Mouse (Mus musculus): ENCODE results near the gene Mta3. TPM values are rescaled to one million over a fixed set of nuclear protein-coding genes. Genes with fewer than 3 reads are reported as not detected.

The Mta3 gene
- 89.0 and 99.7 TPM in 2 replicates for total RNA-seq (2017)

GRCm38 (mm10) chr17:83706116-83706593 is at the start of gene Mta3:
Gene Mta3 (plus strand): TSS chr17:83706163.
- no peak for ATAC-seq (ENCODE audit: extremely low read depth, insufficient number of reproducible peaks, low FRiP score, poor library complexity, severe bottlenecking)

- ATAC-seq (ENCODE audit: extremely low read depth, insufficient number of reproducible peaks, low FRiP score, poor library complexity, severe bottlenecking), result no peak
Measured at GRCm38 (mm10) chr17:83657375-83657774, 48.6 kb upstream of the Mta3 start.

GRCm38 (mm10) chr17:83658943-83659342 is 47.0 kb upstream of the Mta3 start:
- ATAC-seq (ENCODE audit: extremely low read depth, insufficient number of reproducible peaks, low FRiP score, poor library complexity, severe bottlenecking), result no peak

- ATAC-seq (ENCODE audit: extremely low read depth, insufficient number of reproducible peaks, low FRiP score, poor library complexity, severe bottlenecking), result no peak
Measured at GRCm38 (mm10) chr17:83664761-83665160, 41.2 kb upstream of the Mta3 start.

GRCm38 (mm10) chr17:83666597-83667287 is 39.2 kb upstream of the Mta3 start:
- no peak for ATAC-seq (ENCODE audit: extremely low read depth, insufficient number of reproducible peaks, low FRiP score, poor library complexity, severe bottlenecking)

GRCm38 (mm10) chr17:83667934-83668690 is 37.9 kb upstream of the Mta3 start:
- no peak for ATAC-seq (ENCODE audit: extremely low read depth, insufficient number of reproducible peaks, low FRiP score, poor library complexity, severe bottlenecking)

GRCm38 (mm10) chr17:83672685-83673084 is 33.3 kb upstream of the Mta3 start:
- no peak for ATAC-seq (ENCODE audit: extremely low read depth, insufficient number of reproducible peaks, low FRiP score, poor library complexity, severe bottlenecking)

- ATAC-seq (ENCODE audit: extremely low read depth, insufficient number of reproducible peaks, low FRiP score, poor library complexity, severe bottlenecking), result no peak
Measured at GRCm38 (mm10) chr17:83677370-83677769, 28.6 kb upstream of the Mta3 start.

GRCm38 (mm10) chr17:83681977-83682376 is 24.0 kb upstream of the Mta3 start:
- no peak for ATAC-seq (ENCODE audit: extremely low read depth, insufficient number of reproducible peaks, low FRiP score, poor library complexity, severe bottlenecking)

GRCm38 (mm10) chr17:83684475-83684874 is 21.5 kb upstream of the Mta3 start:
- ATAC-seq (ENCODE audit: extremely low read depth, insufficient number of reproducible peaks, low FRiP score, poor library complexity, severe bottlenecking), result no peak

GRCm38 (mm10) chr17:83690418-83690817 is 15.5 kb upstream of the Mta3 start:
- no peak for ATAC-seq (ENCODE audit: extremely low read depth, insufficient number of reproducible peaks, low FRiP score, poor library complexity, severe bottlenecking)

GRCm38 (mm10) chr17:83691379-83691778 is 14.6 kb upstream of the Mta3 start:
- no peak for ATAC-seq (ENCODE audit: extremely low read depth, insufficient number of reproducible peaks, low FRiP score, poor library complexity, severe bottlenecking)

- no peak for ATAC-seq (ENCODE audit: extremely low read depth, insufficient number of reproducible peaks, low FRiP score, poor library complexity, severe bottlenecking)
Measured at GRCm38 (mm10) chr17:83693941-83694340, 12.0 kb upstream of the Mta3 start.

GRCm38 (mm10) chr17:83695785-83696184 is 10.2 kb upstream of the Mta3 start:
- peak; percentile 94 for ATAC-seq (ENCODE audit: extremely low read depth, insufficient number of reproducible peaks, low FRiP score, poor library complexity, severe bottlenecking)

GRCm38 (mm10) chr17:83699062-83699724 is 6.8 kb upstream of the Mta3 start:
- ATAC-seq (ENCODE audit: extremely low read depth, insufficient number of reproducible peaks, low FRiP score, poor library complexity, severe bottlenecking), result no peak

- no peak for ATAC-seq (ENCODE audit: extremely low read depth, insufficient number of reproducible peaks, low FRiP score, poor library complexity, severe bottlenecking)
Measured at GRCm38 (mm10) chr17:83700125-83700524, 5.8 kb upstream of the Mta3 start.

- ATAC-seq (ENCODE audit: extremely low read depth, insufficient number of reproducible peaks, low FRiP score, poor library complexity, severe bottlenecking), result no peak
Measured at GRCm38 (mm10) chr17:83704469-83704868, 1.5 kb upstream of the Mta3 start.

- ATAC-seq (ENCODE audit: extremely low read depth, insufficient number of reproducible peaks, low FRiP score, poor library complexity, severe bottlenecking), result peak; percentile 85
Measured at GRCm38 (mm10) chr17:83705352-83706115, 429 bp upstream of the Mta3 start.

- no peak for ATAC-seq (ENCODE audit: extremely low read depth, insufficient number of reproducible peaks, low FRiP score, poor library complexity, severe bottlenecking)
Measured at GRCm38 (mm10) chr17:83706594-83707126, 697 bp downstream of the Mta3 start.

Data from neutrophil, adult 5-6 weeks (primary cell).